Mouse (Mus musculus) kidney, adult 2 months (tissue): Measurements from ENCODE around the gene Tmem120a. TPM values are rescaled to one million over a fixed set of nuclear protein-coding genes. Genes with fewer than 3 reads are reported as not detected.

Experiments
- DNase-seq: peaks from one replicate; pipeline ENCODE4 v3.0.0; 2021
- H3K27ac ChIP-seq: fragments of 200-500 bp; 2 replicates; pipeline ENCODE4 v1.5.1; 2012; ENCODE audit warnings: low read depth, low read length, control low read depth, inconsistent platforms; ENCODE audit not compliant: insufficient read depth
- H3K27me3 ChIP-seq: fragments of 200-500 bp; replicated peaks from 2 replicates; pipeline ENCODE4 v1.6.1; 2012; ENCODE audit warnings: mild to moderate bottlenecking, moderate library complexity, low read length, inconsistent platforms; ENCODE audit not compliant: control insufficient read depth, insufficient read depth
- H3K36me3 ChIP-seq: fragments of 200-500 bp; 2 replicates; pipeline ENCODE4 v1.6.1; 2012; ENCODE audit warnings: mild to moderate bottlenecking, moderate library complexity, low read length, inconsistent platforms; ENCODE audit not compliant: control insufficient read depth, insufficient read depth
- H3K4me1 ChIP-seq: fragments of 200-500 bp; 2 replicates; pipeline ENCODE4 v1.6.1; 2011; ENCODE audit warnings: low read length; ENCODE audit not compliant: control insufficient read depth, insufficient read depth
- H3K4me3 ChIP-seq: fragments of 200-500 bp; 2 replicates; pipeline ENCODE4 v1.5.1; 2011; ENCODE audit warnings: mild to moderate bottlenecking, low read depth, low read length, control low read depth; ENCODE audit not compliant: insufficient read depth
- CTCF ChIP-seq: fragments of 200-500 bp; conservative IDR thresholded peaks from 2 replicates; pipeline ENCODE4 v1.5.1; 2011; ENCODE audit warnings: low read depth, mild to moderate bottlenecking, control low read depth, low read length, moderate library complexity, mixed read lengths; ENCODE audit not compliant: insufficient read depth, insufficient read length
- POLR2A ChIP-seq: fragments of 200-500 bp; IDR thresholded peaks from one replicate; pipeline ENCODE4 v1.6.1; 2011; ENCODE audit warnings: low read depth, low read length, control low read depth
- WGBS: fragments of 180-500 bp; shearing (Covaris S2); methylation state at CpG from one replicate; pipeline ENCODE4 v1.1.7; 2018; 5-methylcytosine and 5-hydroxymethylcytosine counted together
- polyA plus RNA-seq: library from polyadenylated mRNA; depleted of rRNA; stranded (reverse); fragments of >200 nt; gene quantifications from 2 replicates; pipeline ENCODE4 v1.2.3, GENCODE M21; 2012

Tmem120a gene
- polyA plus RNA-seq, 1 experiment: 96.7 TPM

GRCm38 (mm10) chr5:135709716-135710115 is 34.5 kb downstream of the Tmem120a start:
- 89% methylated on average over 5 of the region's 5 CpGs for WGBS
- peaks cover 53% of the 10 kb centered on the region for H3K4me1 ChIP-seq
- no peak for DNase-seq

GRCm38 (mm10) chr5:135707855-135708254 is 36.4 kb downstream of the Tmem120a start:
- no peak overlapping the region for H3K4me3 ChIP-seq

More at GRCm38 (mm10) chr5:135709716-135710115, 34.5 kb downstream of the Tmem120a start:
- Histone ChIP-seq H3K36me3 (no peaks in the 10 kb centered on the region), H3K4me3 (no peak overlapping the region), H3K27me3 (no peaks in the 10 kb centered on the region), H3K27ac (no peak overlapping the region; the same call in 1 of the 2 replicates)
- no peak for TF ChIP-seq CTCF
- no peak for TF ChIP-seq POLR2A

GRCm38 (mm10) chr5:135707039-135707438 is 37.2 kb downstream of the Tmem120a start:
- TF ChIP-seq POLR2A (no peak), CTCF (no peak)
- peak overlapping the region; percentile 41 for H3K27ac ChIP-seq
- H3K4me1 ChIP-seq: peaks cover 39% of the 10 kb centered on the region
- peak; percentile 52 for DNase-seq
- H3K4me3 ChIP-seq: no peak overlapping the region
- 67% methylated on average over 13 of the region's 13 CpGs for WGBS
- H3K36me3 ChIP-seq: no peaks in the 10 kb centered on the region
- H3K27me3 ChIP-seq: no peaks in the 10 kb centered on the region

More at GRCm38 (mm10) chr5:135707855-135708254, 36.4 kb downstream of the Tmem120a start:
- no peaks in the 10 kb centered on the region for H3K36me3 ChIP-seq
- peak; percentile 95 for DNase-seq
- peaks cover 42% of the 10 kb centered on the region for H3K4me1 ChIP-seq
- TF ChIP-seq POLR2A: no peak
- no peak for TF ChIP-seq CTCF
- 14% methylated on average over 1 of the region's 1 CpGs for WGBS
- H3K27me3 ChIP-seq: no peaks in the 10 kb centered on the region
- H3K27ac ChIP-seq: peak overlapping the region; percentile 41

- Histone ChIP-seq H3K4me1 (peaks cover 29% of the 10 kb centered on the region), H3K27me3 (no peaks in the 10 kb centered on the region), H3K27ac (no peak overlapping the region), H3K36me3 (no peaks in the 10 kb centered on the region), H3K4me3 (no peak overlapping the region)
- DNase-seq: no peak
- 60% methylated on average over 4 of the region's 4 CpGs for WGBS
- TF ChIP-seq CTCF (no peak), POLR2A (no peak)
These were observed 38.9 kb downstream of the Tmem120a start for GRCm38 (mm10) chr5:135705383-135705782.

GRCm38 (mm10) chr5:135703431-135703830 is 40.8 kb downstream of the Tmem120a start:
- H3K4me1 ChIP-seq: peaks cover 29% of the 10 kb centered on the region
- DNase-seq: no peak
- no peak overlapping the region for H3K4me3 ChIP-seq
- H3K27me3 ChIP-seq: no peaks in the 10 kb centered on the region
- no peaks in the 10 kb centered on the region for H3K36me3 ChIP-seq
- no peak for TF ChIP-seq POLR2A
- TF ChIP-seq CTCF: no peak
- WGBS: 93% methylated on average over 7 of the region's 7 CpGs
- H3K27ac ChIP-seq: no peak overlapping the region

- H3K4me3 ChIP-seq: no peak overlapping the region
- no peaks in the 10 kb centered on the region for H3K27me3 ChIP-seq
- H3K36me3 ChIP-seq: no peaks in the 10 kb centered on the region
- peak overlapping the region; percentile 71 for H3K27ac ChIP-seq
- WGBS: 56% methylated on average over 15 of the region's 15 CpGs
- H3K4me1 ChIP-seq: peaks cover 23% of the 10 kb centered on the region
- TF ChIP-seq POLR2A (no peak), CTCF (peak; percentile 36)
- peak; percentile 48 for DNase-seq
These were observed 41.5 kb downstream of the Tmem120a start for GRCm38 (mm10) chr5:135702682-135703192.

GRCm38 (mm10) chr5:135702190-135702589 is 42.1 kb downstream of the Tmem120a start:
- WGBS: 68% methylated on average over 6 of the region's 6 CpGs
- Histone ChIP-seq H3K27ac (0 out of 2 replicates have a peak overlapping the region, but pooled peaks have one; percentile 71), H3K27me3 (no peaks in the 10 kb centered on the region), H3K4me3 (no peak overlapping the region), H3K36me3 (no peaks in the 10 kb centered on the region), H3K4me1 (peaks cover 18% of the 10 kb centered on the region; the same call in 1 of the 2 replicates)
- TF ChIP-seq POLR2A (no peak), CTCF (no peak)
- no peak for DNase-seq
